Mouse (Mus musculus) CH12.LX (cell line): ENCODE measurements around the gene Pde9a.

Experiments used
- CHD2 ChIP-seq: IDR thresholded peaks from 2 replicates; pipeline ENCODE4 v1.6.1; 2011; ENCODE audit warnings: low read length, improper control_type of control experiment
- CTCF ChIP-seq, 2 experiments: IDR thresholded peaks in 1 of 2; conservative IDR thresholded peaks in 1 of 2; 2 replicates each; pipeline ENCODE4 v1.5.1; 2011 to 2012; ENCODE audit warnings: low read depth in 2 of 2, low read length in 2 of 2, improper control_type of control experiment in 1 of 2, inconsistent platforms in 1 of 2, mild to moderate bottlenecking in 1 of 2, moderate library complexity in 1 of 2
- GABPA ChIP-seq: IDR thresholded peaks from 2 replicates; pipeline ENCODE4 v1.6.1; 2012; ENCODE audit warnings: low read depth, low read length, improper control_type of control experiment, inconsistent platforms; ENCODE audit not compliant: insufficient replicate concordance
- MAFK ChIP-seq: IDR thresholded peaks from 2 replicates; pipeline ENCODE4 v1.6.1; 2011; ENCODE audit warnings: low read length, improper control_type of control experiment; ENCODE audit not compliant: insufficient replicate concordance
- MYC ChIP-seq: IDR thresholded peaks from 2 replicates; pipeline ENCODE4 v1.6.1; 2011; ENCODE audit warnings: low read depth, mild to moderate bottlenecking, improper control_type of control experiment, low read length
- POLR2A ChIP-seq: IDR thresholded peaks from 2 replicates; pipeline ENCODE4 v1.6.1; 2011; ENCODE audit warnings: low read depth, mild to moderate bottlenecking, improper control_type of control experiment, low read length
- RAD21 ChIP-seq: IDR thresholded peaks from 2 replicates; pipeline ENCODE4 v1.6.1; 2011; ENCODE audit warnings: low read depth, mild to moderate bottlenecking, low read length, improper control_type of control experiment, moderate library complexity
- RCOR1 ChIP-seq: conservative IDR thresholded peaks from 2 replicates; pipeline ENCODE4 v1.6.1; 2012; ENCODE audit warnings: low read depth, mild to moderate bottlenecking, inconsistent platforms, low read length, improper control_type of control experiment
- SIN3A ChIP-seq: IDR thresholded peaks from 2 replicates; pipeline ENCODE4 v1.6.1; 2012; ENCODE audit warnings: low read length, improper control_type of control experiment, inconsistent platforms
- TBP ChIP-seq: conservative IDR thresholded peaks from 2 replicates; pipeline ENCODE4 v1.6.1; 2011; ENCODE audit warnings: low read depth, low read length, improper control_type of control experiment
- ZKSCAN1 ChIP-seq: IDR thresholded peaks from 2 replicates; pipeline ENCODE4 v1.6.1; 2012; ENCODE audit warnings: low read depth, inconsistent platforms, low read length, improper control_type of control experiment, borderline replicate concordance
- ZNF384 ChIP-seq: IDR thresholded peaks from 2 replicates; pipeline ENCODE4 v1.6.1; 2012; ENCODE audit warnings: low read depth, low read length, improper control_type of control experiment, inconsistent platforms

DNA sequence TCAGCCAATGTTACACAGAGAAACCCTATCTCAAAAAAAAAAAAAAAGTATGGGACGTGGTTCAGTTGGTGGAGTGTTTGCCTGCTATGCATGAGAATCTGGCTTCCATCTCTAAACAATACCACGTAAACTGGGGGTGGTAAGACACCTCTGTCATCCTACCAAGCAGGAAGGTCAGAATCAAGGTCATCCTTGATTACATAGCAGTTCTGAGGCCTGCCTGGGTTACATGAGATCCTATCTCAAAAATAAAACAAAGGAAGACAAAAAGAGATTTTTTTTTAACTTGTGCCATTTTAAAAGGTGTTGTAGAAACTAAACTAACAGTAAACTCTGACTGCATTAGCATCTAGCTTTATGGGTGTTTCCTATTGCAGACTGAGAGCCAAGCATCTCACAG lies 66.8 kb downstream of the Pde9a start:
- TF ChIP-seq POLR2A: no peak
- TF ChIP-seq ZKSCAN1: no peak
- no peak for TF ChIP-seq CHD2
- no peak for TF ChIP-seq ZNF384
- no peak for TF ChIP-seq CTCF (conservative IDR thresholded peaks at IDR 0.05 in 1 of 2, IDR thresholded peaks at IDR 0.05 in 1 of 2; ENCODE audit: low read depth in 2 of 2, low read length in 2 of 2)
- TF ChIP-seq RCOR1: no peak
- TF ChIP-seq RAD21: no peak
- no peak for TF ChIP-seq GABPA
- no peak for TF ChIP-seq SIN3A
- TF ChIP-seq TBP: no peak
- TF ChIP-seq MYC: no peak
- no peak for TF ChIP-seq MAFK
